In the genomic region with DNA sequence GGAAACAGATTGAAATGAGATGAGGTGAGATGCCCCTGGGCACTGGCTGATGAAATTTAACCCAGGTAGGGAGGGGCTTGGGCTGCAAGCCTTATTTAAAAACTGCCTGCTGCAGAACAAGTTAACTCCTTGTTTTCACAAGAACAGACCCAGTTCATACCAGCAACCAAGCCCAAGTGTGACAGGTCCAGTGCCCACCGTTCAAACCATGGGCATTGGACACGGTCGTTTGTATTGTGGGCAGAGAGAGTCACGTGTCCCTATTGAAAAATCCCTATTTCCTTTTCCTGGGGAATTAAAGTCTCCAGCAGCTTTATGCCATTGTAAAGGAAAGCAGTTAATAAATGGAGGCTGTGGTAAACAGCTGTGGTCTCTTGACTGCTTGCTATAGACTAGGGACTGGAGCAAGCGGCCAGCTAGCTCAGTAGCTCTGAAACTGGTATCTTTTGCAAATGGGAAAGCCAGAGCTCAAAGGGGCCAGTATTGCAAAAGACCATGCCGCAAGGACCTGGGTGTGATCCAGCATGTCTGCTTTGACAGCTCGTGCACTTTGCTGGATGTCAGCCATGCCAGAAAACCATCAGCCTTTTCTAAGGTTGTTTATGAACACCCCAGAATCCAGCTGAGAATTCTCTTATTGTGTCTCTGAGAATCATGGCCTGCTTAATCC, we compare ENCODE assay signal across 9 mouse cellular contexts.
DNase-seq lines count a peak whose midpoint lies in the region; ATAC-seq and TF ChIP-seq lines count a peak whose summit lies in the region.
"Had no signal": no experiment of that assay in that cellular context is flagged by ENCODE, and none has a peak within 500 bp of the region (broad histone marks: within the 10 kb centered on the region; RNA-seq: fewer than 3 reads in every experiment).

No protein-coding gene starts in this region.

- TF ChIP-seq CTCF in cerebellum, adult 2 months (IDR thresholded peaks at IDR 0.05; ENCODE audit: borderline replicate concordance, insufficient read depth, low read depth, low read length): no peak

- ATAC-seq in liver, embryonic 12.5 days: no peak
- peak; percentile 27; the same call in 1 of the 2 replicates for ATAC-seq in forebrain, embryonic 11.5 days (replicated peaks; ENCODE audit: low FRiP score)
- no peak for ATAC-seq in hindbrain, embryonic 15.5 days (ENCODE audit: low FRiP score, low read depth)
- peak; percentile 57 for ATAC-seq in midbrain, embryonic 13.5 days

- 64% methylated on average over 7 of the region's 7 CpGs for WGBS in liver, embryonic 12.5 days (ENCODE audit: insufficient replicate concordance)
- WGBS in forebrain, embryonic 11.5 days: 35% methylated on average over 7 of the region's 7 CpGs
- WGBS in hindbrain, embryonic 15.5 days: 23% methylated on average over 7 of the region's 7 CpGs
- 14% methylated on average over 7 of the region's 7 CpGs for WGBS in midbrain, embryonic 13.5 days
- WGBS in cerebellum, adult 2 months: 52% methylated on average over 7 of the region's 7 CpGs

- peak; percentile 14 for DNase-seq in liver
- DNase-seq in forebrain, embryonic 11.5 days (ENCODE audit: low spot score): no peak
- no peak for DNase-seq in cerebellum, adult 2 months
- no peak for DNase-seq in left cerebral cortex, postnatal 25 days (ENCODE audit: low spot score in 2 of 2)
- no peak for DNase-seq in frontal cortex, postnatal 36 days (ENCODE audit: low spot score in 2 of 2)

- no peaks in the 10 kb centered on the region for H3K36me3 ChIP-seq in liver, embryonic 12.5 days
- H3K36me3 ChIP-seq in forebrain, embryonic 11.5 days (ENCODE audit: control insufficient read depth, insufficient read depth, low read length): no peaks in the 10 kb centered on the region
- H3K36me3 ChIP-seq in hindbrain, embryonic 15.5 days: no peaks in the 10 kb centered on the region
- no peaks in the 10 kb centered on the region for H3K36me3 ChIP-seq in midbrain, embryonic 13.5 days

- no peak overlapping the region for H3K4me3 ChIP-seq in liver, embryonic 12.5 days
- no peak overlapping the region for H3K4me3 ChIP-seq in forebrain, embryonic 11.5 days (ENCODE audit: low read depth, low read length)
- no peak overlapping the region for H3K4me3 ChIP-seq in hindbrain, embryonic 15.5 days
- no peak overlapping the region for H3K4me3 ChIP-seq in midbrain, embryonic 13.5 days (replicated peaks)
- H3K4me3 ChIP-seq in cerebellum, adult 2 months (replicated peaks; ENCODE audit: insufficient read depth, low read depth, low read length): no peak overlapping the region

- H3K27me3 ChIP-seq in liver, embryonic 12.5 days (replicated peaks): no peaks in the 10 kb centered on the region
- no peaks in the 10 kb centered on the region for H3K27me3 ChIP-seq in forebrain, embryonic 11.5 days (ENCODE audit: control insufficient read depth, insufficient read depth, low read length)
- H3K27me3 ChIP-seq in hindbrain, embryonic 15.5 days: no peaks in the 10 kb centered on the region
- no peaks in the 10 kb centered on the region for H3K27me3 ChIP-seq in midbrain, embryonic 13.5 days
- no peaks in the 10 kb centered on the region; the same call in 1 of the 2 replicates for H3K27me3 ChIP-seq in cerebellum, adult 2 months (ENCODE audit: control insufficient read depth, insufficient read depth, low read length)

- H3K4me2 ChIP-seq in liver, embryonic 12.5 days: no peak overlapping the region
- H3K4me2 ChIP-seq in forebrain, embryonic 11.5 days (ENCODE audit: low read depth, low read length, severe bottlenecking): no peak overlapping the region
- no peak overlapping the region for H3K4me2 ChIP-seq in hindbrain, embryonic 15.5 days
- no peak overlapping the region for H3K4me2 ChIP-seq in midbrain, embryonic 13.5 days (replicated peaks)

- H3K27ac ChIP-seq in liver, embryonic 12.5 days: no peak overlapping the region
- no peak overlapping the region for H3K27ac ChIP-seq in forebrain, embryonic 11.5 days (ENCODE audit: low read depth, low read length)
- peak overlapping the region; percentile 82 for H3K27ac ChIP-seq in hindbrain, embryonic 15.5 days (replicated peaks)
- H3K27ac ChIP-seq in midbrain, embryonic 13.5 days: peak overlapping the region; percentile 77
- H3K27ac ChIP-seq in cerebellum, adult 2 months (ENCODE audit: insufficient read depth, low read length): no peak overlapping the region
- H3K27ac ChIP-seq: liver, embryonic 14.5 days had no signal

- peaks cover 17% of the 10 kb centered on the region for H3K4me1 ChIP-seq in liver, embryonic 12.5 days
- H3K4me1 ChIP-seq in forebrain, embryonic 11.5 days (replicated peaks; ENCODE audit: control insufficient read depth, insufficient read depth, low read length): peaks cover 36% of the 10 kb centered on the region
- peaks cover 35% of the 10 kb centered on the region for H3K4me1 ChIP-seq in hindbrain, embryonic 15.5 days (replicated peaks)
- H3K4me1 ChIP-seq in midbrain, embryonic 13.5 days (replicated peaks): peaks cover 46% of the 10 kb centered on the region
- H3K4me1 ChIP-seq in cerebellum, adult 2 months (ENCODE audit: control insufficient read depth, insufficient read depth, low read length): no peaks in the 10 kb centered on the region

- intact Hi-C loops in left cerebral cortex, postnatal 25 days (cut with DNase I): no loop called here

- TF ChIP-seq POLR2A in cerebellum, adult 2 months (IDR thresholded peaks at IDR 0.05; ENCODE audit: borderline replicate concordance, insufficient read depth, low read length): no peak

- H3K9ac ChIP-seq in liver, embryonic 12.5 days: no peak overlapping the region
- H3K9ac ChIP-seq in forebrain, embryonic 11.5 days (ENCODE audit: low read length): no peak overlapping the region
- no peak overlapping the region for H3K9ac ChIP-seq in hindbrain, embryonic 15.5 days
- H3K9ac ChIP-seq in midbrain, embryonic 13.5 days (replicated peaks): no peak overlapping the region
- H3K9ac ChIP-seq: liver, embryonic 14.5 days had no signal

- H3K9me3 ChIP-seq in liver, embryonic 12.5 days (replicated peaks): no peaks in the 10 kb centered on the region
- H3K9me3 ChIP-seq in forebrain, embryonic 11.5 days (ENCODE audit: control insufficient read depth, low read length): no peaks in the 10 kb centered on the region; the same call in 1 of the 2 replicates
- H3K9me3 ChIP-seq in hindbrain, embryonic 15.5 days: no peaks in the 10 kb centered on the region
- no peaks in the 10 kb centered on the region for H3K9me3 ChIP-seq in midbrain, embryonic 13.5 days

Comparison
In these comparisons a context has a peak if more than half of its experiments do, and no peak if none do; other contexts are left out.
1. ATAC-seq: peak in forebrain, embryonic 11.5 days (single experiment) and midbrain, embryonic 13.5 days (single experiment); none in liver, embryonic 12.5 days (single experiment) and hindbrain, embryonic 15.5 days (single experiment).
2. H3K27ac ChIP-seq: peak in hindbrain, embryonic 15.5 days (single experiment) and midbrain, embryonic 13.5 days (single experiment); none in liver, embryonic 12.5 days (single experiment), forebrain, embryonic 11.5 days (single experiment) and cerebellum, adult 2 months (single experiment).